ENCODE assay signal across 18 mouse cellular contexts in the genomic region with DNA sequence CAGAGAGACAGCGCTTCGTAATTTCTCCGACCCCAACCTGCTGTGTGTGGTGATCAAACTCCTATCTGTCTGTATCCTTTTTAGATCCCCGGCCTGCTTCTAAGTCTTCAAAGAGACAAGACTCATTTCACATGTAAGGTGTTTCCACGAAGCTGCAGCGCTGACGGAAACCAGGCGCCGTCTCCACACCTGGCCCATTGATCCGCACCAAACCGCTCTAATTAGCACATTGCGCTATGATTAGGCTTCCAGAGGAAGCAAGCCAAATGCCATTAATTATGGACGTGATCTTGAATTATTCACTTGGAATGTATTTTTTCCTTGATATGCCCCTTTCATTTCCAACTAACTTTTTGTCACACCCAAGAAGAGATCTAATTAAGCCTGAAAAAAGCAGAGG.
"Had no signal": no experiment of that assay in that cellular context is flagged by ENCODE, and none has a peak within 500 bp of the region (broad histone marks: within the 10 kb centered on the region; RNA-seq: fewer than 3 reads in every experiment).

No protein-coding gene starts in this region.

- H3K27ac ChIP-seq: kidney, postnatal 0 days; layer of hippocampus, adult 2 months; liver, embryonic 13.5 days; midbrain, embryonic 13.5 days; neural tube, embryonic 12.5 days; neural tube, embryonic 15.5 days; stomach, embryonic 15.5 days had no signal

- H3K27me3 ChIP-seq: liver, embryonic 13.5 days; midbrain, embryonic 13.5 days; neural tube, embryonic 12.5 days; neural tube, embryonic 15.5 days; stomach, embryonic 15.5 days had no signal

- H3K9me3 ChIP-seq: liver, embryonic 13.5 days; midbrain, embryonic 13.5 days; neural tube, embryonic 12.5 days; neural tube, embryonic 15.5 days; stomach, embryonic 15.5 days had no signal

- DNase-seq: kidney, adult 2 months; kidney, postnatal 25 days; layer of hippocampus, adult 9-11 months; liver, embryonic 13.5 days; lung, adult 2 months; lung, postnatal 14 days; lung, postnatal 4 days; right cerebral cortex, adult 18-20 months; right cerebral cortex, postnatal 25 days; spleen, adult 18-20 months; thymus, postnatal 25 days had no signal

- H3K4me1 ChIP-seq: liver, embryonic 13.5 days; midbrain, embryonic 13.5 days; neural tube, embryonic 12.5 days; neural tube, embryonic 15.5 days; stomach, embryonic 15.5 days had no signal

- H3K36me3 ChIP-seq: liver, embryonic 13.5 days; midbrain, embryonic 13.5 days; neural tube, embryonic 12.5 days; neural tube, embryonic 15.5 days; stomach, embryonic 15.5 days had no signal

- ATAC-seq: intestine, postnatal 0 days; midbrain, embryonic 13.5 days had no signal

- H3K4me2 ChIP-seq: liver, embryonic 13.5 days; midbrain, embryonic 13.5 days; neural tube, embryonic 12.5 days; neural tube, embryonic 15.5 days; stomach, embryonic 15.5 days had no signal

- H3K9ac ChIP-seq: liver, embryonic 13.5 days; midbrain, embryonic 13.5 days; neural tube, embryonic 12.5 days; neural tube, embryonic 15.5 days; stomach, embryonic 15.5 days had no signal

- H3K4me3 ChIP-seq: layer of hippocampus, adult 2 months; liver, embryonic 13.5 days; midbrain, embryonic 13.5 days; neural tube, embryonic 12.5 days; neural tube, embryonic 15.5 days; stomach, embryonic 15.5 days had no signal
